Mouse (Mus musculus) mouse trophoblast stem cell (cell line): ENCODE results near the gene Ncapg2.

Experiments
- in situ Hi-C, 2 experiments: fragments of 300-500 bp; cut with MseI, MboI; formaldehyde crosslinking; loops; 2 replicates in 1 of 2; 3 replicates in 1 of 2; pipeline ENCODE4 v1.15.1; 2025

Gene Ncapg2

DNA sequence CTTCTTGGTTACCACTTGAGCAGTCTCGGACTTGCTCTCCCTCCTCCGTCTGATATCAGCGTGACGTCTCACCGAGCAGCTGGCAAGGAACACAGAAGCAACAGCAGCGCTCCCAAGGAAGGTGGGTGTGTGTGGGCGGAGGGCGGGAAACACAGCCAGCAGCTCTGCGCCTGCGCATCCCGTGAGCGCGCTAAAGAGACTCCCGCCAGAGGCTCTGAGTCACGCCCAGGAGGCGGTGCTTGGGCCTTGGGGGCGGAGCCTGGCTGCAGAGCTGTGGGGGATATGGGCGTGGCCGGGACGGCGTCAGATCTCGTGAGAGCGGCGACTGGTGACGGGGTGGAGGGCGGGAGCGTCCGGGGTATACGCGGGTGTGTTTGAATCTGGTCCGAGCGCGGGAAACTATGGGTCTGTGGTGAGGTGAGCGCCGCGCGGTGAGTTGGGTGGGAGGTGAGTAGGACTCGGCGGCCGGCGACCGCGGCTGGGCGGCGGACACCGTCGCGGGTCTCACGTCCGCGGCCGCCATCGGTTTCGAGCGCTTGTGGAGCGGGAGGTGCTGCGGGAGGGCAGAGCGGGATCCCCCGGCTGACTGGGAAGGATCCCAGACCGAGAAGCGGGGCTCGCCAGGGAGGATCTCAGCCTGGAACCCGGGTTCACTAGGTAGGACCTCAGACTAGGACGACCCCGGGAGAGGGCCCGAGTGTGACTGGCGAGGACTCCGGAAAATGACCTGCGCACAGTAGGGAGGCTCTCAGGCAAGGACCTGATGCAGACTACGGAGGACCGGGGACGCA, at the start of gene Ncapg2:
Ncapg2 (plus strand) TSS at position 358 of the 791 bp plus-strand sequence.
- in situ Hi-C loops: no loop called here

GRCm38 (mm10) chr12:116362091-116362490, 43.1 kb upstream of the Ncapg2 start:
- in situ Hi-C loops: no loop called here

DNA sequence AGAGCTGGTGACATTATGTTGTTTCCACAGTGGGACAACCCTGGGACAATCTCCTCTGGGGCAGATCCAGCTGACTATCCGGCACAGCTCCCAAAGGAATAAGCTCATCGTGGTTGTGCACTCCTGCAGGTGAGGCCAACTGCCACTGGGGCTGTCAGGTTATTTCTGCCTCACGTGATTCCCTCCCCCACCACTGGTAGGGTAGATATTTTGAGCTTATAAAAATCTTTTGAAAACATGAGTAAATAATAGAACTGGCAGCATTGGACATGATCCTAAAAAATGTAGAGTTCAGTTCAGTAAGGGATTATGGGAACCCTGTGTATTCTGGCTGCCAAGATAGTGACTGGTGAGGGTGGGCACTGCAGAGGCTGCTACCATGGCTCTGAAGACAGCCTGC, 38.3 kb upstream of the Ncapg2 start:
- in situ Hi-C loops: no loop called here

GRCm38 (mm10) chr12:116367346-116367745, 37.9 kb upstream of the Ncapg2 start:
- in situ Hi-C loops: no loop called here

- in situ Hi-C loops: no loop called here
These were observed 36.3 kb upstream of the Ncapg2 start for GRCm38 (mm10) chr12:116368857-116369256.

DNA sequence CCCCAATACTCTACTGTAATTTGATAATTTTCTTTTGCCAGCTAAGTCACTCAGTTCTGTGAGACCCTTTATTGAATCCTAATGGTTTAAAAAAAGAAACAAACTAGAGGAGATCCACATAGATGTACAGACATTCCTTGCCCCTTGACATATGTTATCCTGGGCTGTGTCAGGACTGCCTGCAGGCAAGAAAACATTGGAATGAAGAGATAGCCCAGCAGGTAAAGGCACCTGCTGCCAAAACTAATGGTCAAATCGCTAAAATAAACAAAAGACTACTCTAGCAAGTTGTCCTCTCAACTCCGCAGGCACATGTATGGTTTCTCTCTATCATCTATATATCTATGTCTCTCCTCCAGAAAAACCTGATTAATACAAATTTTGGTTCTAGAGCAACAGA, 22.1 kb upstream of the Ncapg2 start:
- in situ Hi-C loops: no loop called here

- in situ Hi-C loops: no loop called here
These were observed 21.2 kb upstream of the Ncapg2 start for GRCm38 (mm10) chr12:116383995-116384394.

- in situ Hi-C loops: no loop called here
These were observed 18.4 kb upstream of the Ncapg2 start for GRCm38 (mm10) chr12:116386802-116387201.

DNA sequence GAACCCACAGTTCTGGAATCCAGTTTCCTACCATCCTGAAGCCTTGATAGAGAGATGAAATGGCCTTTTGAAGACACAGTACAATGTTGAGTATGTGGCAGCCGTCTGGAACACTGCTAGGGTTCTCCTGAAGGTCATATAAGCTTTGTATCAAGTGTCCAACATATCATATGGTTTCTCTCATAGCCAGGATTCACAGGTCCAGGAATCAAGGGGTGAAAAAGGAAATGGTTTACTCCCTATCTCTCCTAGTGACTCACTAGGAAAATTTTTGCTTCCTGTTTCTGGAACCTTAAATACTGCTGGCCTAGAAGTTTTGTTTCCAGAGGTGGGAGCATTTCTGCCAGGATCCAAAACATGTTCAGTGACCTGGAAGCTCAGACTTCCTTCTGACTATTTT, 15.3 kb upstream of the Ncapg2 start:
- in situ Hi-C loops: no loop called here

- in situ Hi-C loops: no loop called here
These were observed 10.9 kb upstream of the Ncapg2 start for GRCm38 (mm10) chr12:116394327-116394726.

DNA sequence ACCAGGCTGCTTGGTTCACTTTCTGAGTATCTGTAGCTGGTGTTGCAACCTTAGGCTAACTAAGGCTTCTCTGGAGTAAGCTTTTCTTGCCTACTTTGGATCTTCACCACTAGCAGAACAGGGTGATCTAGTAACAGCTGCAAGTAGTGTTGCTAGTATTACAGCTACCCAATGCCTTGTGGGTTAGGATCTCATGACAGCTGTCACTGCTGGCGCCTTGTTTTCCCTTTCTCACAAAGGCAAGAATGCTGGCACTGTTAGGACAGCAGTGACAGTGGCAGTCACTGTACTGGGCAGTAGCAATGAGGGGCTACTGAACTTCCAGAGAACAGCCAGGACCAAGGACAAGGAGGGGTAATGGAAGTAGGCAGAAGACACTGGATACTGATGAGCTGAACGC, 9.9 kb upstream of the Ncapg2 start:
- in situ Hi-C loops: no loop called here

DNA sequence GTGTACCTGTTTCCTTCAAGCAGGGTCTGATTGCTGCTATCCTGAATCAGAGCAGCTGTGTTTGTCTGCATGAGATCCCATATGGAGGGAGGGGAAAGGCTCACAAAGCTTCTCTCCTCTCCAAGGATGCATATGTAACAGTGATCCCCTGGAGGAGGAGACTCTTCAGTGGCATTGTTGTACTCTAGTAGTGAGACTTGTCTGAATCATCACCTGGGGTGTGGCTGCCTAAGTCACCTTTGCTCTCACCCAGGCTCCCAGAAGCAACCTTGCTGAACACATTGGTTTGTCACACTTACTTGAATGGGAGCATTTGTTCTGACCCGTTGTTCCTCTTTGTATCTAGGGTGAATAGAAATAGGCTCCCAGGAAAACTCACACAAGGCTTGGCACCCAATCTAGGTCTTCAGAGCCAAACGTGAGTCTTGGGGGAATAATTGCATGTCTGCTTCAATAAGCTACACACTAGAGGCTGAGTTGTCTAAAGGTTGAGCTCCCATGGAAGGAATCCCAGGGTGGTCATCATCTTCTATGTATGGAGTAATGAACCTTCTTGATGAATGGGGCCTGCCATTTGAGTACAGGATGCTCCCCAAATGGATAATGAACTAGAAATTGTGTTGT, 9.0 kb upstream of the Ncapg2 start:
- in situ Hi-C loops: no loop called here

- in situ Hi-C loops: no loop called here
These were observed 1.1 kb upstream of the Ncapg2 start for GRCm38 (mm10) chr12:116404012-116404679.

DNA sequence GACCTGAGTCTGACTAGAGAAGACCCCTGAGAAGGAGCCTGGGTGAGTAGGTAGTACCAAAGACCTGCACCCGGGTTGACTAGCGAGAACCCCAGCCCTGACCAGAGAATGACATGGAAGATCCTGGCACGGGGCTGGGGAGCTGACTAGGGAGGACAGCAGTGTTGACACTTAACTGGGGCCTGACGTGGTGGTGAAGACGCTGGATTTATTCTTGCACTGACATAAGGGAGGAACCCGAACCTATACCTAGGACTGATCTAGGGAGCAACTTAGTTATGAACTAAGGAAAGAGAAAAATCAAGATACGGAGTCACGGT, 594 bp downstream of the Ncapg2 start:
- in situ Hi-C loops: no loop called here

DNA sequence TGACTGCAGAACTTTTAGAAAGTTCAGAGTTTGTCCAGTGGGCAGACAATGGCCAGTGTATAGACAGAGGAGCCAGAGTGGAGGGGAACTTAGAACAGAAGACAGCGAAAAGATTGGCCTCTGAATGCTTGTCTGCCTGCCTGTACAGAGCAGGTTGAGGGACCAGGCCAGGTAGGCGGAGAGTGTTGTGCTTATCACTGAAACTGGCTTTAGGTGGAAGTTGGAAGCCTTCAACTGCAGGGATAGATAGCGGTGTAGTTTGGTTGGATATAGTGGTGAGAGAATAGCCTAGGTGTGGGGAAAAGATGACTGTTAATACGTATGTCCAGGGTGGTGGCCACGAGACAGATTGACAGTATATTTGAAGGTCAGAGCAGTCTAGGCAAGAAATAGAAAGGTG, 2.7 kb downstream of the Ncapg2 start:
- in situ Hi-C loops: no loop called here

GRCm38 (mm10) chr12:116414941-116415340, 9.7 kb downstream of the Ncapg2 start:
- in situ Hi-C loops: no loop called here

DNA sequence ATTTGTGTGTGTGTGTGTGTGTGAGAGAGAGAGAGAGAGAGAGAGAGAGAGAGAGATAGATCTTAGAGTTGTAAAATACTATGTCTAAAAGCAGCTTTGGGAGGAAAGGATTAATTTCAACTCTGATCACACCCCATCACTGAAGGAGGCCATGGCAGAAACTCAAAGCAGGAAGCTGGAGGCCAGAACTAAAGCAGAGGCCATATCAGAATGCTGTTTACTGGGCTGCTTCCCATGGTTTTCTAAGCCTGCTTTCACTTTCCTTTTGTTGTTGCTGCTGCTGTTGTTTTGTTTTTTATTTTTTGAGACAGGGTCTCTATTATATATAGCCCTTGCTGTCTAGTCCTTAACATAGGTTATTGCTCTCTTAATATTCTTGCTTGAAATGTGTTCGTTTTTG, 11.3 kb downstream of the Ncapg2 start:
- in situ Hi-C loops: no loop called here

DNA sequence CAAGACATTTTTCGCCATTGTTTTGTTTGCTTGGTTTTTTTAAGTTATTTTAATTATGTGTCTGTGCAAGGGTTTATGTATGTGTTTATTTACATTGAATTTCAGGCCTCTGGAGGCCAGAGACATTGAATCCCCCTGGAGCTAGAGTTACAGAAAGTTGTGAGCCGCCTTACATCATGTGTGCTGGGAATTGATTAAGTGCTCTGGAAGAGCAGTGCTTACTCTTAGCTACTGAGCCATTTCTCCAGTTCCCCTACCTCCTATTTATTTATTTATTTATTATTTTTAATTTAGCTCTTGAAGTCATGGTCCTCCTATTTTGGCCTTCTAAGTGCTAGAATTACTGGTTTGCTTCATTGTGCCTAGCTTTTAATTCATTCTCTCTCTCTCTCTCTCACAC, 16.5 kb downstream of the Ncapg2 start:
- in situ Hi-C loops: no loop called here

- in situ Hi-C loops: no loop called here
These were observed 20.2 kb downstream of the Ncapg2 start for GRCm38 (mm10) chr12:116425392-116425791.

DNA sequence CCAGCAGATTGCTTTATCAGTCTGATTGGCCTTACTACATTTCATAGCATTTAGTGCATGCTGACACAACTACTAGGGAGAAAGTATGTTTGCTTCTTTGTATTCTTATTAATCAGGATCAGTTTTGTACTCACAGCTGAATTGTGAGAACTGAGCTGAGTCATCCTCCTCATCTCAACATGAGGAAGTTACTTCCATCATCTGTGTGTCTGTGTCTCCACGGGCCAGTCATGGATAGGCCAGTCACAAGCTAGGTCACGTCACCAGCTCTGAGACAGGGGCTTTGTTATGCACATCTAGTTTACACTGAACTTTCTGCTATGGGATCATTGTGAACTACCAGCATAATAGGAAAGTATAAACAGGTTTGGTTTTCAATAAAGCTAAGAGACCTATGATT, 28.5 kb downstream of the Ncapg2 start:
- in situ Hi-C loops: no loop called here

- in situ Hi-C loops: no loop called here
These were observed 30.0 kb downstream of the Ncapg2 start for GRCm38 (mm10) chr12:116435232-116435631.

GRCm38 (mm10) chr12:116436125-116436524, 30.9 kb downstream of the Ncapg2 start:
- in situ Hi-C loops: no loop called here

DNA sequence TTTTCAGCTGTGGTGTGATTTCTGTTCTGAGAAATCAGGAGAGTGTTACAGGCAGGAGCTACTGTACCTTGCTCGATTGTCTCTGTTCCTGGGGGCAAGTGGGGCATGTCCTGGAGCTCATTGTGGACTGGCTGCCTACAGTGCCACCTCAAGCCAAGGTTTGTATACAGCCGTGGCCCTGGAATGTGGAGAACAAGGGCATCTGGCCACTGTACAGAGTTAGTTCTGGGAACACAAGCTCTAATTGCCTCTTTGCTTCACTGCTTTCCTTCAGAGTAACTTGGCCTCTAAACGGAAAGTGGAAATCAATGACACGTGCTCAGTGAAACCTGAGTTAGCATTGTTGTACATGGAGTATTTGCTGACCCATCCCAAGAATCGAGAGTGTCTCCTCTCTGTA, 33.4 kb downstream of the Ncapg2 start:
- in situ Hi-C loops: no loop called here
